Mouse (Mus musculus) MEL (cell line): ENCODE measurements around the gene Tceal5. TPM values are rescaled to one million over a fixed set of nuclear protein-coding genes. Genes with fewer than 3 reads are reported as not detected.

Experiments
- DNase-seq: peaks from one replicate; pipeline ENCODE4 v3.0.0; 2011; ENCODE audit warnings: low read depth, low spot score
- H3K27ac ChIP-seq: 2 replicates; pipeline ENCODE4 v1.5.1; 2012; ENCODE audit warnings: low read depth, mild to moderate bottlenecking, control low read depth, low read length, moderate library complexity; ENCODE audit not compliant: control insufficient read depth
- H3K27me3 ChIP-seq, 2 experiments: fragments of 150-350 bp in 1 of 2; sonication (generic) in 1 of 2; 2 replicates each; pipeline ENCODE4 v1.6.1; 2012; ENCODE audit warnings: low read length in 2 of 2, mild to moderate bottlenecking in 2 of 2, improper control_type of control experiment in 1 of 2, moderate library complexity in 1 of 2; ENCODE audit not compliant: insufficient read depth in 2 of 2, control insufficient read depth in 1 of 2
- H3K36me3 ChIP-seq, 2 experiments: 2 replicates each; pipeline ENCODE4 v1.6.1; 2012 to 2014; ENCODE audit warnings: low read length in 2 of 2, improper control_type of control experiment in 1 of 2, inconsistent platforms in 1 of 2, mild to moderate bottlenecking in 1 of 2; ENCODE audit not compliant: insufficient read depth in 2 of 2, control insufficient read depth in 1 of 2
- H3K4me1 ChIP-seq, 2 experiments: fragments of 150-350 bp in 1 of 2; sonication (generic) in 1 of 2; 2 replicates each; pipeline ENCODE4 v1.6.1; 2012; ENCODE audit warnings: low read length in 2 of 2, improper control_type of control experiment in 1 of 2, mild to moderate bottlenecking in 1 of 2; ENCODE audit not compliant: insufficient read depth in 2 of 2, control insufficient read depth in 1 of 2
- H3K4me3 ChIP-seq, 2 experiments: fragments of 150-350 bp in 1 of 2; sonication (generic) in 1 of 2; 2 replicates each; pipeline ENCODE4 v1.5.1; 2012; ENCODE audit warnings: low read depth in 2 of 2, low read length in 2 of 2, mild to moderate bottlenecking in 2 of 2, moderate library complexity in 2 of 2, control low read depth in 1 of 2, improper control_type of control experiment in 1 of 2; ENCODE audit not compliant: control insufficient read depth in 1 of 2, insufficient read depth in 1 of 2
- H3K79me2 ChIP-seq: 2 replicates; pipeline ENCODE4 v1.6.1; 2012; ENCODE audit warnings: mild to moderate bottlenecking, low read length, moderate library complexity; ENCODE audit not compliant: control insufficient read depth, poor library complexity, insufficient read depth
- H3K9ac ChIP-seq: 2 replicates; pipeline ENCODE4 v1.6.1; 2012; ENCODE audit warnings: low read depth, mild to moderate bottlenecking, control low read depth, low read length, moderate library complexity; ENCODE audit not compliant: control insufficient read depth, poor library complexity, severe bottlenecking
- H3K9me3 ChIP-seq: fragments of 150-350 bp; sonication (generic); replicated peaks from 2 replicates; pipeline ENCODE4 v1.6.1; 2012; ENCODE audit warnings: mild to moderate bottlenecking, low read length, improper control_type of control experiment, moderate library complexity; ENCODE audit not compliant: insufficient read depth
- CHD2 ChIP-seq: IDR thresholded peaks from 2 replicates; pipeline ENCODE4 v1.6.1; 2011; ENCODE audit warnings: low read length, improper control_type of control experiment
- CTCF ChIP-seq, 3 experiments: IDR thresholded peaks in 2 of 3; conservative IDR thresholded peaks in 1 of 3; 2 replicates each; pipeline ENCODE4 v1.5.1; 2011 to 2012; ENCODE audit warnings: low read length in 3 of 3, low read depth in 2 of 3, mild to moderate bottlenecking in 2 of 3, improper control_type of control experiment in 1 of 3, inconsistent platforms in 1 of 3, mixed read lengths in 1 of 3, moderate library complexity in 1 of 3; ENCODE audit not compliant: control insufficient read depth in 1 of 3, insufficient read depth in 1 of 3, poor library complexity in 1 of 3, severe bottlenecking in 1 of 3
- E2F4 ChIP-seq: IDR thresholded peaks from 2 replicates; pipeline ENCODE4 v1.6.1; 2011; ENCODE audit warnings: low read depth, low read length, improper control_type of control experiment, borderline replicate concordance
- EP300 ChIP-seq, 2 experiments: IDR thresholded peaks; 2 replicates each; pipeline ENCODE4 v1.6.1; 2011; ENCODE audit warnings: improper control_type of control experiment in 2 of 2, low read length in 2 of 2, low read depth in 1 of 2, mild to moderate bottlenecking in 1 of 2
- ETS1 ChIP-seq: IDR thresholded peaks from 2 replicates; pipeline ENCODE4 v1.6.1; 2012; ENCODE audit warnings: low read depth, mild to moderate bottlenecking, inconsistent platforms, low read length, improper control_type of control experiment, moderate library complexity
- HCFC1 ChIP-seq: IDR thresholded peaks from 2 replicates; pipeline ENCODE4 v1.6.1; 2012; ENCODE audit warnings: low read depth, mild to moderate bottlenecking, inconsistent platforms, low read length, improper control_type of control experiment, moderate library complexity
- JUND ChIP-seq: IDR thresholded peaks from 2 replicates; pipeline ENCODE4 v1.6.1; 2011; ENCODE audit warnings: low read depth, mild to moderate bottlenecking, improper control_type of control experiment, low read length
- MAFK ChIP-seq: IDR thresholded peaks from 2 replicates; pipeline ENCODE4 v1.6.1; 2011; ENCODE audit warnings: low read depth, mild to moderate bottlenecking, low read length, improper control_type of control experiment, borderline replicate concordance
- MAZ ChIP-seq: IDR thresholded peaks from 2 replicates; pipeline ENCODE4 v1.6.1; 2012; ENCODE audit warnings: low read depth, mild to moderate bottlenecking, inconsistent platforms, low read length, improper control_type of control experiment
- MEF2A ChIP-seq: IDR thresholded peaks from 2 replicates; pipeline ENCODE4 v1.6.1; 2014; ENCODE audit warnings: low read depth, mild to moderate bottlenecking, inconsistent platforms, low read length, improper control_type of control experiment; ENCODE audit not compliant: poor library complexity, insufficient replicate concordance, severe bottlenecking; ENCODE audit errors: extremely low read depth
- MYC ChIP-seq: IDR thresholded peaks from 2 replicates; pipeline ENCODE4 v1.6.1; 2011; ENCODE audit warnings: low read depth, mild to moderate bottlenecking, low read length, improper control_type of control experiment, moderate library complexity
- NELFE ChIP-seq: IDR thresholded peaks from 2 replicates; pipeline ENCODE4 v1.6.1; 2011; ENCODE audit warnings: low read depth, low read length, improper control_type of control experiment
- POLR2A ChIP-seq, 2 experiments: IDR thresholded peaks; 2 replicates each; pipeline ENCODE4 v1.6.1; 2011 to 2012; ENCODE audit warnings: low read length in 2 of 2, mild to moderate bottlenecking in 2 of 2, control low read depth in 1 of 2, improper control_type of control experiment in 1 of 2, low read depth in 1 of 2, moderate library complexity in 1 of 2; ENCODE audit not compliant: control insufficient read depth in 1 of 2, insufficient read depth in 1 of 2, poor library complexity in 1 of 2
- POLR2AphosphoS2 ChIP-seq: IDR thresholded peaks from 2 replicates; pipeline ENCODE4 v1.6.1; 2011; ENCODE audit warnings: low read length, improper control_type of control experiment
- POLR2AphosphoS5 ChIP-seq: IDR thresholded peaks from 2 replicates; pipeline ENCODE4 v1.6.1; 2012; ENCODE audit warnings: low read depth, borderline replicate concordance, mild to moderate bottlenecking, inconsistent platforms, low read length, moderate library complexity, mixed read lengths
- RAD21 ChIP-seq: IDR thresholded peaks from 2 replicates; pipeline ENCODE4 v1.6.1; 2011; ENCODE audit warnings: mild to moderate bottlenecking, low read depth, low read length, improper control_type of control experiment
- RCOR1 ChIP-seq: IDR thresholded peaks from 2 replicates; pipeline ENCODE4 v1.6.1; 2012; ENCODE audit warnings: low read depth, mild to moderate bottlenecking, inconsistent platforms, low read length, improper control_type of control experiment
- SIN3A ChIP-seq: IDR thresholded peaks from 2 replicates; pipeline ENCODE4 v1.6.1; 2012; ENCODE audit warnings: low read length, improper control_type of control experiment, inconsistent platforms
- SMC3 ChIP-seq: IDR thresholded peaks from 2 replicates; pipeline ENCODE4 v1.6.1; 2011; ENCODE audit warnings: low read depth, low read length, improper control_type of control experiment
- TAL1 ChIP-seq: IDR thresholded peaks from 2 replicates; pipeline ENCODE4 v1.6.1; 2012; ENCODE audit warnings: mild to moderate bottlenecking, inconsistent platforms, low read length, moderate library complexity, mixed read lengths
- TBP ChIP-seq: IDR thresholded peaks from 2 replicates; pipeline ENCODE4 v1.8.0; 2011; ENCODE audit warnings: low read depth, low read length, improper control_type of control experiment
- USF1 ChIP-seq: IDR thresholded peaks from 2 replicates; pipeline ENCODE4 v1.6.1; 2014; ENCODE audit warnings: low read depth, mild to moderate bottlenecking, inconsistent platforms, low read length, improper control_type of control experiment, moderate library complexity
- USF2 ChIP-seq, 2 experiments: IDR thresholded peaks; 2 replicates each; pipeline ENCODE4 v1.6.1; 2011 to 2012; ENCODE audit warnings: improper control_type of control experiment in 2 of 2, low read length in 2 of 2, borderline replicate concordance in 1 of 2, inconsistent platforms in 1 of 2, low read depth in 1 of 2, mild to moderate bottlenecking in 1 of 2; ENCODE audit not compliant: insufficient read depth in 1 of 2
- ZC3H11A ChIP-seq: IDR thresholded peaks from 2 replicates; pipeline ENCODE4 v1.6.1; 2012; ENCODE audit warnings: low read depth, mild to moderate bottlenecking, inconsistent platforms, low read length, improper control_type of control experiment
- ZKSCAN1 ChIP-seq: IDR thresholded peaks from 2 replicates; pipeline ENCODE4 v1.6.1; 2012; ENCODE audit warnings: low read depth, mild to moderate bottlenecking, inconsistent platforms, low read length, improper control_type of control experiment, moderate library complexity
- ZMIZ1 ChIP-seq: IDR thresholded peaks from 2 replicates; pipeline ENCODE4 v1.6.1; 2012; ENCODE audit warnings: low read depth, mild to moderate bottlenecking, inconsistent platforms, low read length, improper control_type of control experiment, moderate library complexity
- ZNF384 ChIP-seq: IDR thresholded peaks from 2 replicates; pipeline ENCODE4 v1.6.1; 2012; ENCODE audit warnings: low read depth, mild to moderate bottlenecking, inconsistent platforms, low read length, improper control_type of control experiment
- polyA plus RNA-seq, 2 experiments: library from polyadenylated mRNA; stranded (reverse) in 1 of 2; unstranded in 1 of 2; fragments of >175 nt in 1 of 2; fragments of >200 nt in 1 of 2; gene quantifications; 2 replicates each; pipeline versions ENCODE4 v1.2.1 to v1.2.4; 2012; ENCODE audit warnings: low replicate concordance in 2 of 2, low read depth in 1 of 2; ENCODE audit not compliant: insufficient read length in 2 of 2, insufficient read depth in 1 of 2, missing spikeins in 1 of 2
- total RNA-seq: library from RNA; depleted of rRNA; stranded (reverse); fragments of 300-350 nt; gene quantifications from 2 replicates; pipeline ENCODE4 v1.2.3, GENCODE M21; 2012

The Tceal5 gene
- total and polyA plus RNA-seq, 3 experiments, result not detected

- no peak overlapping the region for H3K27ac ChIP-seq
- H3K9ac ChIP-seq, result no peak overlapping the region
- H3K36me3 ChIP-seq, result peaks cover 0 to 5% of the 10 kb centered on the region in 2 experiments; a peak in 2 of 4 replicates
- H3K27me3 ChIP-seq, result peaks cover 0 to 3% of the 10 kb centered on the region in 2 experiments; a peak in 3 of 4 replicates
- no peak for DNase-seq
- TF ChIP-seq POLR2AphosphoS5 (no peak), RAD21 (no peak), MAZ (no peak), SIN3A (no peak), ZMIZ1 (no peak), USF2 (IDR thresholded peaks at IDR 0.05; ENCODE audit: borderline replicate concordance in 1 of 2, insufficient read depth in 1 of 2, low read depth in 1 of 2, low read length in 2 of 2) (no peak), TAL1 (no peak), POLR2A (IDR thresholded peaks at IDR 0.05; ENCODE audit: control insufficient read depth in 1 of 2, insufficient read depth in 1 of 2, low read depth in 1 of 2, low read length in 2 of 2, poor library complexity in 1 of 2) (no peak), USF1 (no peak), MEF2A (no peak), CHD2 (no peak), HCFC1 (no peak), NELFE (no peak), MYC (no peak), POLR2AphosphoS2 (no peak), TBP (no peak), ZNF384 (no peak), ZKSCAN1 (no peak), MAFK (no peak), EP300 (IDR thresholded peaks at IDR 0.05; ENCODE audit: low read depth in 1 of 2, low read length in 2 of 2) (no peak)
- H3K4me1 ChIP-seq, result peaks cover 0 to 4% of the 10 kb centered on the region in 2 experiments; a peak in 1 of 4 replicates
- no peaks in the 10 kb centered on the region for H3K9me3 ChIP-seq
- peak overlapping the region in 1 of 2 experiments; percentile 75; a peak in 1 of 4 replicates for H3K4me3 ChIP-seq
- no peaks in the 10 kb centered on the region; the same call in 1 of the 2 replicates for H3K79me2 ChIP-seq
Measured at GRCm38 (mm10) chrX:136172786-136173185, 30.9 kb downstream of the Tceal5 start.

DNA sequence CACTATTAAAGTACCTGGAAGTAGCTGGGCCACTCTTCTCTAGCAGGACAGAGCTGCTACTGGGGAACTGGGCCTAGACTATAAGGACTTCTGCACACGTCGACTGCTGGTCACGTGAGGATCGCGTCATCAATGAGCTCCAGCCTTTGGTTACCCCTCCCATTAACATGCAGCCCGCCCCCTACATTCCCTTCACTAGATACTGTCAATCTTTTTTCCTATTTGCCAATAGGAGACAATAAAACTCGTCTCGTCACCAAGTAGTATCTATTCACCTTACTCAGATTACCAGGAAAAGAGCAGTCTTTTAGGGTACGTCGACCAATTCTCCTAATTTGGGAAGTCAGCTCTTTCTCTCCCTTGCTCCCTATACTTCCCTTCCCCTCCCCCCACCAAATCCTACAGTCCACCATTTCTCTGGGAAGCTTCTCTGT lies 31.5 kb downstream of the Tceal5 start, which contains the start of gene Tceal8:
Gene Tceal8 (minus strand): TSS at position 225 of the 434 bp plus-strand sequence.
- peaks cover 0 to 5% of the 10 kb centered on the region in 2 experiments; a peak in 2 of 4 replicates for H3K36me3 ChIP-seq
- H3K27ac ChIP-seq, result peak within 1 kb of the TSS; percentile 62
- no peaks in the 10 kb centered on the region; the same call in 1 of the 2 replicates for H3K79me2 ChIP-seq
- H3K9ac ChIP-seq, result peak within 1 kb of the TSS; percentile 82
- DNase-seq, result peak; percentile 95
- no peaks in the 10 kb centered on the region; a peak in 1 of 4 replicates for H3K27me3 ChIP-seq
- peak within 1 kb of the TSS; percentile 75 to 86 for H3K4me3 ChIP-seq
- peaks cover 0 to 4% of the 10 kb centered on the region in 2 experiments; a peak in 1 of 4 replicates for H3K4me1 ChIP-seq
- H3K9me3 ChIP-seq, result no peaks in the 10 kb centered on the region
- peak; percentile 75 for TF ChIP-seq SIN3A
- no peak for TF ChIP-seq TAL1
- peak; percentile 64; the same call in 1 of the 2 replicates for TF ChIP-seq ZMIZ1
- TF ChIP-seq ZC3H11A, result no peak
- TF ChIP-seq SMC3, result no peak
- TF ChIP-seq POLR2AphosphoS5, result no peak
- TF ChIP-seq E2F4, result peak; percentile 25; the same call in 1 of the 2 replicates
- TF ChIP-seq EP300 (IDR thresholded peaks at IDR 0.05; ENCODE audit: low read depth in 1 of 2, low read length in 2 of 2), result peak in 1 of 2 experiments; percentile 35; a peak in 1 of 4 replicates
- peak; percentile 77; the same call in 1 of the 2 replicates for TF ChIP-seq MAZ
- TF ChIP-seq CTCF (IDR thresholded peaks at IDR 0.05 in 2 of 3, conservative IDR thresholded peaks at IDR 0.05 in 1 of 3; ENCODE audit: control insufficient read depth in 1 of 3, insufficient read depth in 1 of 3, low read depth in 2 of 3, low read length in 3 of 3, poor library complexity in 1 of 3, severe bottlenecking in 1 of 3), result no peak
- TF ChIP-seq CHD2, result 0 out of 2 replicates have a peak, but pooled peaks have one; percentile 47
- TF ChIP-seq RCOR1, result peak; percentile 28; the same call in 1 of the 2 replicates
- TF ChIP-seq JUND, result no peak
- no peak for TF ChIP-seq ZNF384
- TF ChIP-seq MYC, result 0 out of 2 replicates have a peak, but pooled peaks have one; percentile 14
- peak; percentile 28 to 92; a peak in 2 of 4 replicates for TF ChIP-seq POLR2A (IDR thresholded peaks at IDR 0.05; ENCODE audit: control insufficient read depth in 1 of 2, insufficient read depth in 1 of 2, low read depth in 1 of 2, low read length in 2 of 2, poor library complexity in 1 of 2)
- TF ChIP-seq NELFE, result peak; percentile 84
- TF ChIP-seq POLR2AphosphoS2, result peak; percentile 85; the same call in 1 of the 2 replicates
- no peak for TF ChIP-seq MAFK
- peak; percentile 56 for TF ChIP-seq ETS1
- TF ChIP-seq RAD21, result no peak
